Mouse (Mus musculus) E14TG2a.4 (cell line): ENCODE results near the gene Ift172.

Experiments
- CTCF ChIP-seq: conservative IDR thresholded peaks from 2 replicates; pipeline ENCODE4 v1.5.1; 2014; ENCODE audit warnings: low read length
- NANOG ChIP-seq: IDR thresholded peaks from 2 replicates; pipeline ENCODE4 v1.6.1; 2014; ENCODE audit warnings: borderline replicate concordance, low read length, mixed read lengths

DNA sequence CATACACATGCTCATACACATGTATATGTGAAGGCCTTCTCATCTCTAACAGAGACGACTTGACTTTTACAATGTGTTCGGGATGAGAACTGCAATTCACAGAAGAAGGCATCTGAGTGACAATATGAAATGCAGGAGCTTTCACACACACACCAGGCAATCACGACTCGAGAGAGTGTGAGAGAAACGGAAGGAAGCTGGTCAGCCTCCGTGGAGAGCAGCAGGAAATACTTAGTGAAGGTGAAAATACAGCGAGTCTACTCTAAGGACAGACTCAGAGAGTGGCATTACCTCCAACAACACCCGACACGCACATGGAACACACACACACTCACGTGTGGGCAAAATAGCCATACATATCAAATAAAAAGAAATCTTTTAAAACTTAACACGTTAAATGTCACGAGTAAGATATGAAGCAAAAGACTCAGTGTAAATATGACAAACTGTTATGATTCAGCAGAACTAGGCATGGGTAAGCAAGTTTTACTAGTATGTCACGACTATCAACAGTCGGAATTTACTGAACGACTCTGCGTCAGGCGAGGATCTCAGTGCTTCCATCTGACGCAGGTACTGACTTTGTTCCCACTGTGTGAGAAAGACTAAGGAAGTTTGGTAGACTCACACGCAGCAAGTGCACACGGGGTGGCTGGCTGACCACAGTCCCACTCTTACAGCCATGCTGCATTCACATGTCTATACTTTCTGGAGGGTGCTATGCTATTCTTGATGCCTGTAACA, 11.5 kb downstream of the Ift172 start:
- no peak for TF ChIP-seq CTCF
- no peak for TF ChIP-seq NANOG
